Mouse (Mus musculus): ENCODE results near the gene Grk1. TPM values are rescaled to one million over a fixed set of nuclear protein-coding genes. Genes with fewer than 3 reads are reported as not detected.

Gene Grk1
- polyA plus RNA-seq, 2 experiments = 0.06 TPM; not detected in 1

DNA sequence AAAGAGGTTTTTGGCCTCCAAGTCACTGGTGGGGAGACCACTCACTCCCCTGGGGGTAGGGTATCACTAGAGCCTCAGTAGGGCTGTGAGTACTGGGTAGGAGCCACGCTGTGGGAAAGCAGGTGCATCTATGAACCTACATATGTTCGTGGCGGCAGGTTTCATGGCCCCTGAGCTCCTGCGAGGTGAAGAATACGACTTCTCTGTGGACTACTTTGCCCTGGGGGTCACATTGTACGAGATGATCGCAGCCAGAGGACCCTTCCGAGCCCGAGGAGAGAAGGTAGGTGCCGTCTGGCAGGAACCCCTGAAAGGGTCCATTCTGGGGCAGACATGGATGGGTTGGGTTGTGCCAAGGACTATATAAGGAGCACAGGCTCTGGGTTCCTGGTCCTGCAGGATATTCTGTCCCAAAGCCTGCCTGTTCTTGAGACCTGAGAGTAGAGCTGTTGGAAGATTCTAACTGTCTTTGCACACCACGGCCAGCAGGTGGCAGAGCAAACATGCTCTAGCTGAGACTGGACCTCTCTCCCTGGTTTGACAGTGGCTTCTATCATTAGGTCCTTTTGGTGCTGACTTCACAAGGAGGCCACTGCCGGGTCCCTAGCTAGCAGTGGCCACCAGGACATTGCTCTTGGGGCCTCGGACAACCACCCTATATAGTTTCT lies 8.1 kb downstream of the Grk1 start:
- H3K4me1 ChIP-seq (ENCODE audit: control insufficient read depth, insufficient read depth, low read length) = no peaks in the 10 kb centered on the region
- no peak overlapping the region for H3K27ac ChIP-seq (replicated peaks; ENCODE audit: low read depth, low read length)
- WGBS = 60% methylated on average over 13 of the region's 13 CpGs
- H3K36me3 ChIP-seq (ENCODE audit: control insufficient read depth, insufficient read depth, low read length) = no peaks in the 10 kb centered on the region
- H3K4me3 ChIP-seq (replicated peaks; ENCODE audit: low read length) = no peak overlapping the region
- TF ChIP-seq POLR2A (IDR thresholded peaks at IDR 0.05; ENCODE audit: borderline replicate concordance, extremely low read depth, insufficient read depth, insufficient read length) = no peak
- H3K27me3 ChIP-seq (ENCODE audit: control insufficient read depth, insufficient read depth, low read length) = no peaks in the 10 kb centered on the region
- DNase-seq (ENCODE audit: low spot score) (peak; percentile 61), ATAC-seq (ENCODE audit: low FRiP score, low read depth) (peak; percentile 19; the same call in 1 of the 2 replicates)
- H3K4me2 ChIP-seq (replicated peaks; ENCODE audit: low read depth, low read length, severe bottlenecking) = no peak overlapping the region
- no peak overlapping the region for H3K9ac ChIP-seq (ENCODE audit: low read depth, low read length, severe bottlenecking)
- no peaks in the 10 kb centered on the region for H3K9me3 ChIP-seq (ENCODE audit: control insufficient read depth, low read length)

DNA sequence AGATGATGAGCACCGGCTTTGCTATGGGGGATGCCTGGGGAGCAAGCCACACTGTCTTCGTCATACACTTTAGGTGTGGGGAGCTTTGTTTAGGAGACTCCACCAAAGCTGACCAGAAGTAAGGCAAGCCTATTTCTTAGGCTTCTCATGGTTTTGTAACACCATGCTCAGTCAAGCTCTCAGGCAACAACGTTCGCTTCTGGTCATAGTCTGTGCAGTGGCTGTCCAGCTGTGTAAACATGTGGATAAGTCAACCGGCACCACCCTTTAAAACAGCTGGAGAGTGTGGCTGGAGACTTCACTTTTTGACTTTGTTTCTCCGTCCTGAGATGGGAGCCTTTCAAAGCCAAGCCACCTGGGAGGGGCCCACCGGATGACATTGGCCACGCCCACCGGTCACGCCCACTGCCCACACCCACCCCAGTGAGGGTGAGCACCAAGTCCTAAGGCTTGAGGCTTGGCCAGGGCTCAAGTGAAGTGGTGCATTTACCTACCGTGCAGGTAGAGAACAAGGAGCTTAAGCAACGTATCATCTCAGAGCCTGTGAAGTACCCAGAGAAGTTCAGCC lies 9.0 kb downstream of the Grk1 start:
- Histone ChIP-seq H3K9me3 (ENCODE audit: control insufficient read depth, low read length) (no peaks in the 10 kb centered on the region), H3K4me2 (replicated peaks; ENCODE audit: low read depth, low read length, severe bottlenecking) (no peak overlapping the region), H3K9ac (ENCODE audit: low read depth, low read length, severe bottlenecking) (no peak overlapping the region), H3K36me3 (ENCODE audit: control insufficient read depth, insufficient read depth, low read length) (no peaks in the 10 kb centered on the region), H3K4me3 (replicated peaks; ENCODE audit: low read length) (no peak overlapping the region), H3K4me1 (ENCODE audit: control insufficient read depth, insufficient read depth, low read length) (no peaks in the 10 kb centered on the region), H3K27ac (replicated peaks; ENCODE audit: low read depth, low read length) (no peak overlapping the region), H3K27me3 (ENCODE audit: control insufficient read depth, insufficient read depth, low read length) (no peaks in the 10 kb centered on the region)
- ATAC-seq (ENCODE audit: low FRiP score, low read depth) (no peak), DNase-seq (ENCODE audit: low spot score) (no peak)
- no peak for TF ChIP-seq POLR2A (IDR thresholded peaks at IDR 0.05; ENCODE audit: borderline replicate concordance, extremely low read depth, insufficient read depth, insufficient read length)
- 58% methylated on average over 12 of the region's 12 CpGs for WGBS

DNA sequence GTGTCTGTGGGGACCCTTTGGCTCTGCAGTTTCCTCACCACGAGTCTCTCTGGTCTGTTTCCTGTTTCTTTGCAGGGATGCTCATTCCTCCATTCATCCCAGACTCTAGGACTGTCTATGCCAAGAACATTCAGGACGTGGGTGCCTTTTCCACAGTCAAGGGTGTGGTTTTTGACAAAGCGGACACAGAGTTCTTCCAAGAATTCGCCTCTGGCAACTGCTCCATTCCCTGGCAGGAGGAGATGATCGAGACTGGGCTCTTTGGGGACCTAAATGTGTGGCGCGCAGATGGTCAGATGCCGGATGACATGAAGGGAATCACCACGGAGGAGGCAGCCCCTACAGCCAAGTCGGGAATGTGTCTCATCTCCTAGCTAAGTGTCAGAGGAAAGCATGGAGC lies 11.0 kb downstream of the Grk1 start:
- no peak for DNase-seq (ENCODE audit: low spot score)
- no peak overlapping the region for H3K9ac ChIP-seq (ENCODE audit: low read depth, low read length, severe bottlenecking)
- no peak for TF ChIP-seq POLR2A (IDR thresholded peaks at IDR 0.05; ENCODE audit: borderline replicate concordance, extremely low read depth, insufficient read depth, insufficient read length)
- no peaks in the 10 kb centered on the region for H3K36me3 ChIP-seq (ENCODE audit: control insufficient read depth, insufficient read depth, low read length)
- no peaks in the 10 kb centered on the region for H3K9me3 ChIP-seq (ENCODE audit: control insufficient read depth, low read length)
- no peak overlapping the region for H3K4me2 ChIP-seq (replicated peaks; ENCODE audit: low read depth, low read length, severe bottlenecking)
- WGBS = 72% methylated on average over 10 of the region's 10 CpGs
- no peak for ATAC-seq (ENCODE audit: low FRiP score, low read depth)
- no peak overlapping the region for H3K27ac ChIP-seq (replicated peaks; ENCODE audit: low read depth, low read length)
- H3K4me3 ChIP-seq (replicated peaks; ENCODE audit: low read length) = no peak overlapping the region
- H3K4me1 ChIP-seq (ENCODE audit: control insufficient read depth, insufficient read depth, low read length) = no peaks in the 10 kb centered on the region
- no peaks in the 10 kb centered on the region for H3K27me3 ChIP-seq (ENCODE audit: control insufficient read depth, insufficient read depth, low read length)

DNA sequence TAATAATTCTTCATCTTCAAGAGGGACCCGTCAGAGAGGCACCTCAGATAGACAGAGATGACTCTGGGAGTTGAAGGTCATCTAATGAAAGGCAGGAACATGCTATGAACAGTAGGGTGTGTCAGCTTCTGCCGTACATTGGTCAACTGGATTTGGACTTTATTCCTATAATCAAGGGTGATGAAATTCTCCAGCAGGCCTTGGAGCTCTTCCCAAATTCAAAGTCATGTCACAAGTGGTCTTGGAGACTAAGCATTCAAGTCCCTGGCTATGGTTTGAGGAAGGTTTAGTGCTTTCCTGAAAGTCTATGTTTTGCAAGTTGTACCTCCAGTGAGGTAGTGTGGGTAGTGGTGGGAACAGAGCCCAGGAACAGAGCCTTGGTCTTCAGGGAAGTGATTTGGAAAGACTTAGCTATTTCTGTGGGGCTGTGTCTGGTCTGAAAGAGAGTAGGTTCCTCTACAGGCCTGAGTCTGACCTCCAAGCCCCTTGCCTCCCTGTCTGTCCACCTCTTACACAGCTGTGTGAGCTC lies 14.3 kb downstream of the Grk1 start:
- H3K4me2 ChIP-seq (replicated peaks; ENCODE audit: low read depth, low read length, severe bottlenecking) = no peak overlapping the region
- 74% methylated on average over 2 of the region's 2 CpGs for WGBS

DNA sequence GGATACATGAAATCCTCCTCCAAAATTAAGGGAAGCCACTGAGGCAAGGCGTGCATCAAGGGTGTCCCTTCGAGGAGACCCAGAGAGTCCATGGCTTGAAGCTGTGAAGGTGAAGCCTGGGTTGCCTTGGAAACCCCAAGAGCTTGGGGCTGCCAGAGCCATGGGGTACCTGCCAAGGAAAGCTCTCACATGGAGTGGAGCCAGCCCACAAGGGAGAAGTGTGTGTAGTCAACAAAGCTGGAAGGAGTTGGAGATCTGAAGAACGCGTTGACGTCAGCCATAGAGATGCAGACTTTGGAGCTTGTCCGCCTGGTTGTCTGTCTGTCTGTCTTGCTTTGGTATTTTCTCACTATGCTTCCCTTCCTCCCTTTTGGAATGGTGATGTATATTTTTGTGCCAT lies 16.1 kb downstream of the Grk1 start:
- no peaks in the 10 kb centered on the region for H3K9me3 ChIP-seq (ENCODE audit: control insufficient read depth, low read length)
- ATAC-seq (ENCODE audit: low FRiP score, low read depth) (no peak), DNase-seq (ENCODE audit: low spot score) (no peak)
- 95% methylated on average over 6 of the region's 6 CpGs for WGBS
- no peaks in the 10 kb centered on the region for H3K4me1 ChIP-seq (ENCODE audit: control insufficient read depth, insufficient read depth, low read length)
- H3K27ac ChIP-seq (replicated peaks; ENCODE audit: low read depth, low read length) = no peak overlapping the region
- no peaks in the 10 kb centered on the region for H3K27me3 ChIP-seq (ENCODE audit: control insufficient read depth, insufficient read depth, low read length)
- H3K4me3 ChIP-seq (replicated peaks; ENCODE audit: low read length) = no peak overlapping the region
- H3K9ac ChIP-seq (ENCODE audit: low read depth, low read length, severe bottlenecking) = no peak overlapping the region
- H3K36me3 ChIP-seq (ENCODE audit: control insufficient read depth, insufficient read depth, low read length) = no peaks in the 10 kb centered on the region
- TF ChIP-seq POLR2A (IDR thresholded peaks at IDR 0.05; ENCODE audit: borderline replicate concordance, extremely low read depth, insufficient read depth, insufficient read length) = no peak
- H3K4me2 ChIP-seq (replicated peaks; ENCODE audit: low read depth, low read length, severe bottlenecking) = no peak overlapping the region

More for the DNA sequence above, 14.3 kb downstream of the Grk1 start:
- Histone ChIP-seq H3K9ac (ENCODE audit: low read depth, low read length, severe bottlenecking) (no peak overlapping the region), H3K9me3 (ENCODE audit: control insufficient read depth, low read length) (no peaks in the 10 kb centered on the region), H3K27me3 (ENCODE audit: control insufficient read depth, insufficient read depth, low read length) (no peaks in the 10 kb centered on the region), H3K36me3 (ENCODE audit: control insufficient read depth, insufficient read depth, low read length) (no peaks in the 10 kb centered on the region), H3K4me1 (ENCODE audit: control insufficient read depth, insufficient read depth, low read length) (no peaks in the 10 kb centered on the region), H3K27ac (replicated peaks; ENCODE audit: low read depth, low read length) (no peak overlapping the region), H3K4me3 (replicated peaks; ENCODE audit: low read length) (no peak overlapping the region)
- no peak for DNase-seq (ENCODE audit: low spot score)
- ATAC-seq (ENCODE audit: low FRiP score, low read depth) = no peak
- no peak for TF ChIP-seq POLR2A (IDR thresholded peaks at IDR 0.05; ENCODE audit: borderline replicate concordance, extremely low read depth, insufficient read depth, insufficient read length)
